Mouse (Mus musculus): ENCODE data around the gene Azin2.

DNA sequence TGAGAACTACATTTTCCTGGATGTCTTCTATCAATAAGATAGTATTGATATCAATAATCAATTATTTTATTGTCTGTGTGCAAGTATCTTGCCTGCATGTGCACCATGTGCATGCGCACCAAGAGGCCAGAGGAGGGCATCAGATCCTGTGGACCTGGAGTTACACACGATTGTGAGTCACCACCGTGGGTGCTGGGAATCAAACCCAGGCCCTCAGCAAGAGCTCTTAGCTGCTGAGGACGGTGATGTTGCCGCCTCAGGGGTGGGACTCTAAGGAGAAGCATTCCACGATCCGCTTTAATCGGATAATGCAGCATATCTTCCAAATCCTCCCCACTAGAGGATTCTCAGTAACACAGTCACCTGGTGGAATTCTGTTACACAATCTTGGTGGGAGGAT lies 76.7 kb downstream of the Azin2 start:
- no peak for TF ChIP-seq CTCF (IDR thresholded peaks at IDR 0.05; ENCODE audit: low read depth)
- TF ChIP-seq EP300 (IDR thresholded peaks at IDR 0.05; ENCODE audit: low read depth) = no peak
